Mouse (Mus musculus) myocyte (in vitro differentiated cells): ENCODE results near the gene Ppp1r12c. TPM values are rescaled to one million over a fixed set of nuclear protein-coding genes. Genes with fewer than 3 reads are reported as not detected.

Experiments used
- H3K27me3 ChIP-seq: one replicate; pipeline ENCODE4 v1.6.1; 2011; ENCODE audit not compliant: control insufficient read depth, insufficient read depth, insufficient read length
- H3K36me3 ChIP-seq: one replicate; pipeline ENCODE4 v1.6.1; 2011; ENCODE audit not compliant: control insufficient read depth, insufficient read depth
- H3K4me2 ChIP-seq: one replicate; pipeline ENCODE4 v1.6.1; 2011; ENCODE audit warnings: low read depth, control low read depth
- H3K4me3 ChIP-seq: one replicate; pipeline ENCODE4 v1.5.1; 2011; ENCODE audit warnings: mild to moderate bottlenecking, control low read depth, moderate library complexity
- H3K79me2 ChIP-seq: one replicate; pipeline ENCODE4 v1.6.1; 2011; ENCODE audit not compliant: control insufficient read depth, insufficient read depth
- H3ac ChIP-seq: one replicate; pipeline ENCODE4 v1.6.1; 2011; ENCODE audit not compliant: control insufficient read depth, insufficient read length
- CEBPB ChIP-seq: IDR thresholded peaks from 2 replicates; pipeline ENCODE4 v1.6.1; 2011; ENCODE audit warnings: mild to moderate bottlenecking, moderate library complexity; ENCODE audit not compliant: poor library complexity, insufficient read depth, severe bottlenecking
- E2F4 ChIP-seq: IDR thresholded peaks from one replicate; pipeline ENCODE4 v1.6.1; 2011; ENCODE audit warnings: mild to moderate bottlenecking, control low read depth, moderate library complexity; ENCODE audit not compliant: insufficient read depth
- MAX ChIP-seq: IDR thresholded peaks from one replicate; pipeline ENCODE4 v1.6.1; 2011; ENCODE audit warnings: low read depth, mild to moderate bottlenecking, control low read depth
- MYOD1 ChIP-seq, 3 experiments: IDR thresholded peaks; one replicate each; pipeline ENCODE4 v1.6.1; 2011; ENCODE audit warnings: control low read depth in 2 of 3, low read depth in 2 of 3, mild to moderate bottlenecking in 2 of 3, moderate library complexity in 1 of 3; ENCODE audit not compliant: insufficient read length in 2 of 3, control insufficient read depth in 1 of 3
- MYOG ChIP-seq, 3 experiments: IDR thresholded peaks; one replicate each; pipeline ENCODE4 v1.6.1; 2011; ENCODE audit warnings: control low read depth in 2 of 3, low read depth in 2 of 3, mild to moderate bottlenecking in 2 of 3; ENCODE audit not compliant: insufficient read length in 2 of 3, control insufficient read depth in 1 of 3, insufficient read depth in 1 of 3
- POLR2A ChIP-seq: IDR thresholded peaks from one replicate; pipeline ENCODE4 v1.6.1; 2011; ENCODE audit warnings: low read depth, mild to moderate bottlenecking, control low read depth, moderate library complexity; ENCODE audit not compliant: insufficient read length
- POLR2AphosphoS2 ChIP-seq: IDR thresholded peaks from one replicate; pipeline ENCODE4 v1.6.1; 2011; ENCODE audit warnings: low read depth, control low read depth; ENCODE audit not compliant: insufficient read length
- REST ChIP-seq: IDR thresholded peaks from one replicate; pipeline ENCODE4 v1.6.1; 2011; ENCODE audit warnings: mild to moderate bottlenecking, control low read depth, moderate library complexity; ENCODE audit not compliant: insufficient read depth, insufficient read length
- SRF ChIP-seq: IDR thresholded peaks from one replicate; pipeline ENCODE4 v1.6.1; 2011; ENCODE audit warnings: low read depth; ENCODE audit not compliant: control insufficient read depth, insufficient read length
- TCF12 ChIP-seq: IDR thresholded peaks from one replicate; pipeline ENCODE4 v1.6.1; 2011; ENCODE audit warnings: mild to moderate bottlenecking, control low read depth; ENCODE audit not compliant: poor library complexity, insufficient read depth, severe bottlenecking
- TCF3 ChIP-seq: IDR thresholded peaks from one replicate; pipeline ENCODE4 v1.6.1; 2011; ENCODE audit warnings: low read depth, control low read depth; ENCODE audit not compliant: insufficient read length
- USF1 ChIP-seq: IDR thresholded peaks from one replicate; pipeline ENCODE4 v1.6.1; 2011; ENCODE audit warnings: low read depth, mild to moderate bottlenecking, control low read depth, moderate library complexity
- polyA plus RNA-seq: library from polyadenylated mRNA; unstranded; fragments of >200 nt; fragmentation: generic; extraction: Trizol; gene quantifications from one replicate; pipeline ENCODE4 v1.2.1, GENCODE M21; 2012; ENCODE audit warnings: missing spikeins

Ppp1r12c gene
- polyA plus RNA-seq, 1 experiment: 39.0 TPM

DNA sequence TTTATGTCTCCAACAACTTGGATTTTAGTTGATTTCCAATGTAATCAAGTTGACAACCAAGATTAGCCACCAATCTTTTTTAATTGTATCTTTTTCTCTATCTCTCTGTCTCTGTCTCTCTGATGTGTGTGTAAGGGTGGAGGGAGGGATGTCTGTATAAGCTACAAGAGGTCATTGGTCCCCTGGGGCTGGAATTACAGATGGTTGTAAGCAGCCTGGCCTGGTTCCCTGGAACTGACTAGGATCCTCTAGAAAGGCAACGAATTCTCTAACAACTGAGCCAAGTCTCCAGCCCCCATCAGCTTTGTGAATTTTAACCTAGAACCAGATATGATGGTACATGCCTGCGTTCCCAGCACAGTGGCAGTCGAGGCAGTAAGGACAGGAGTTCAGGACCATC lies 33.7 kb downstream of the Ppp1r12c start:
- Histone ChIP-seq H3K79me2 (no peaks in the 10 kb centered on the region), H3ac (no peak overlapping the region), H3K27me3 (peaks cover 43% of the 10 kb centered on the region), H3K4me2 (no peak overlapping the region), H3K4me3 (no peak overlapping the region), H3K36me3 (no peaks in the 10 kb centered on the region)
- TF ChIP-seq REST (no peak), TCF12 (no peak), POLR2A (no peak), USF1 (no peak), MYOD1 (IDR thresholded peaks at IDR 0.05; ENCODE audit: control insufficient read depth in 1 of 3, insufficient read length in 2 of 3, low read depth in 2 of 3) (no peak)

DNA sequence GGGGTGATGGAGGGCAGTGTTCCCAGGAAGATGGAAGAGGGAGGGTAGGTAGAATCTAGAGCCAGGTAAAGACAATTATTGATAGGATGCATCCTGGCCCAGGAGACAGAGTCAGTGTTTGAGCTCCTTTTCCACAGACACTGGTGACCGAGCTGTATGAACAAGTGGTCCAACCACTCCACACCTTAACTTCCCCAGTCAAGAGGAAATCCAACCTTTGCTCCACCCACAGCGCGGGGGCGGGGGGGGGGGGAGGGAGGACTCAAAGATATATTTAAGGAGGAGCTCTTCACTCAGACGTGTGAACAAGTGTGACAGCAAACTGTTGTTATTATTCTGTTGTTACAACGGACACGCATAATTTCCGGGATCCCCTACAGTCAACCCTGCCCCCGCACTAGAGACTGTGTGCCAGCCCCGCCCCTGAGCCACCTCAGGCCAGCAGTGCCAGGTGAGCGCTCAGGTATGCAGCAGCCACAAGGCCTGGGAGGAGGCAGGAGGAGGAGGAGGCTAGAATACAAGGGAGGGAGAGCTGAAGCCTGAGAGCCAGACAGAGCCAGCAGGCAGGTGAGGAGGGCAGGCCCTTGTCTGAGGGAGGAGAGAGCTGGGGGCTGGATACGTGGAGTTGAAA lies 37.2 kb downstream of the Ppp1r12c start:
- Histone ChIP-seq H3K4me2 (no peak overlapping the region), H3K36me3 (no peaks in the 10 kb centered on the region), H3K4me3 (no peak overlapping the region), H3ac (no peak overlapping the region), H3K79me2 (no peaks in the 10 kb centered on the region), H3K27me3 (peaks cover 32% of the 10 kb centered on the region)
- TF ChIP-seq E2F4 (no peak), SRF (no peak), MAX (no peak), POLR2AphosphoS2 (no peak), POLR2A (no peak), TCF12 (no peak), MYOD1 (IDR thresholded peaks at IDR 0.05; ENCODE audit: control insufficient read depth in 1 of 3, insufficient read length in 2 of 3, low read depth in 2 of 3) (no peak), MYOG (IDR thresholded peaks at IDR 0.05; ENCODE audit: control insufficient read depth in 1 of 3, insufficient read depth in 1 of 3, insufficient read length in 2 of 3, low read depth in 2 of 3) (no peak), USF1 (no peak), TCF3 (no peak), REST (no peak), CEBPB (no peak)

DNA sequence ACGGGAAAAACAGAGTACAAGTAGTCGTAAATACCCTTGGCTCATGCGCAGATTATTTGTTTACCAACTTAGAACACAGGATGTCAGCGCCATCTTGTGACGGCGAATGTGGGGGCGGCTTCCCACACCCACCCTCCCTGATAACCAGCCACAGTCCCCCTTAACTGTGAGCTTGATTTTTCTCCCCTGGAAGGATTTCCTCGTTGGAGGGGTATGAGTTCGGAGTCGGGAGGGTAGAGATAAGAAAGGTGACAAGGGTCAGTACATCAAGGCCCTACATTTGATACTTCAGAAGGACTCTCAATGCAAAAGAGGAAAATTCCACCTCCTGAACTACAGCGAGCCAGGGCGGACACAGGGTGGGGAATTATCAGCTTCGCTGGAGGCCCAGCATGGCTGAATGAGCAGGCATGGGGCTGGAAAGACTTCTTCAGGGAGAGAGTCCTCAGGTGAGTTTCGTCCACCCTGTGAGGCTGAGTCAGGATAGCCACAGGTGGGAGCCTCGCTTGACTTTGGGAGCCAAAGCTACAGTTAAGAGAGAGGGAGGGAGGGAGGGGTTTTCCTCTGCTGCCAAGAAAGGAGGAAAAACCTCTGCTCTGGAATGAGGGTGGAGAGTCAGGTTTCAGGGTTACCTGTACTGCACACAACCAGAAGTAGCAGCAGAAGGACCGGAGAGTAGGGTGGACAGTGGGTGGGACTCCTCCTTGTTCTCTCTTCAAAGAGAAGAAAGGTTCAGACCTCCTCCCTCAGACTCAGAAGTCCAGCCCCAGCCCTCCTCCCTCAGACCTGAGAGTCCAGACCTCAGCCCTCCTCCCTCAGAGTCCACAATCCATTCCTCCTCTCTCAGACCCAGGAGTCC lies 40.7 kb downstream of the Ppp1r12c start, which contains the start of gene Eps8l1:
Gene Eps8l1 (plus strand): TSS at position 99 of the 859 bp plus-strand sequence.
- H3K36me3 ChIP-seq: no peaks in the 10 kb centered on the region
- H3K4me3 ChIP-seq: no peak within 1 kb of the TSS

DNA sequence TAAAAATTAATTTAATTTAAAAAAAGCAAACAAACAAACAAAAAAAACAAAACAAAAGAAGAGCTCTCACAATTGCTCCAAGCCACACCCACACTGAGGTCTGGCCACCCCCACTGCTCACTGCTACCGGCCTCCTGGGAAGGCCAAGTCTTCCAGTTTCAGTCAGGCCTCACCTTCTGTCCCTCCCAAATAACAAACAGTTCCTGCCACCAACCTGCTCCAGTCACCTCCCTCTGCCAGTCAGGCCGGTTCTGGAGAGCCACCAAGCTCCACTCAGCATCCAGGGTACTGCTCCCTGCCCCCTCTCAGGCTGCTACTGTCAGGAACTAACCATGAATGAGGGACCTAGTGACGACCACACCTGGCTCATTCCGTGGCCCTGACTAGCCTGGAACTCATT lies 48.8 kb downstream of the Ppp1r12c start:
- H3ac ChIP-seq: no peak overlapping the region
- no peaks in the 10 kb centered on the region for H3K79me2 ChIP-seq
- TF ChIP-seq MYOG (IDR thresholded peaks at IDR 0.05; ENCODE audit: control insufficient read depth in 1 of 3, insufficient read depth in 1 of 3, insufficient read length in 2 of 3, low read depth in 2 of 3) (no peak), POLR2A (no peak), CEBPB (no peak), USF1 (no peak), TCF12 (no peak), TCF3 (no peak)
- no peak overlapping the region for H3K4me2 ChIP-seq
- H3K4me3 ChIP-seq: no peak overlapping the region
- H3K36me3 ChIP-seq: no peaks in the 10 kb centered on the region
- H3K27me3 ChIP-seq: peaks cover 6% of the 10 kb centered on the region

More for the DNA sequence above, 40.7 kb downstream of the Ppp1r12c start, which contains the start of gene Eps8l1:
- Histone ChIP-seq H3ac (no peak within 1 kb of the TSS), H3K4me2 (no peak within 1 kb of the TSS), H3K27me3 (peaks cover 29% of the 10 kb centered on the region), H3K79me2 (no peaks in the 10 kb centered on the region)
- TF ChIP-seq TCF3 (no peak), POLR2AphosphoS2 (no peak), CEBPB (no peak), MYOG (IDR thresholded peaks at IDR 0.05; ENCODE audit: control insufficient read depth in 1 of 3, insufficient read depth in 1 of 3, insufficient read length in 2 of 3, low read depth in 2 of 3) (no peak), POLR2A (no peak), USF1 (no peak), E2F4 (no peak), REST (no peak), TCF12 (no peak), SRF (no peak), MYOD1 (IDR thresholded peaks at IDR 0.05; ENCODE audit: control insufficient read depth in 1 of 3, insufficient read length in 2 of 3, low read depth in 2 of 3) (no peak), MAX (no peak)

DNA sequence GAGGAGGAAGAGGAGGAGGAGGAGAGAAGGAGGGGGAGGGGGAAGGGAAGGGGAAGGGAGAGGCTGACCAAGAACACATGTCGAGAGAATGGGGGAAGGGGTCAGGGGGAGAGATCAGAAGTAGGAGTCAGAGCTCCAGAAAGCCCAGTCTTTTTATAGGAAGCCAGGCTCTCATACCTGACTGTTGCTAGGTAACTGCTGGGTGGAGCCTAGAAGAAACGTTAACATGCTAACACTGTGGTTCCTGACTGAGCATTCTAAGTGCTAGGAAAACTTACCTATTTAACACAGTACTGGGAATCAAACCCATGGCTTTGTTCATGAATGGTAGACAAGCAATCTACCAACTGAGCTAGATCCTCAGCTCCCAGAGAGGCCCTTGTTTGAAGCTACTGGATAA lies 52.3 kb downstream of the Ppp1r12c start:
- Histone ChIP-seq H3K27me3 (peaks cover 6% of the 10 kb centered on the region), H3ac (no peak overlapping the region), H3K4me2 (no peak overlapping the region), H3K36me3 (no peaks in the 10 kb centered on the region), H3K4me3 (no peak overlapping the region), H3K79me2 (peaks cover 9% of the 10 kb centered on the region)
- TF ChIP-seq TCF12 (no peak), TCF3 (no peak), MYOD1 (IDR thresholded peaks at IDR 0.05; ENCODE audit: control insufficient read depth in 1 of 3, insufficient read length in 2 of 3, low read depth in 2 of 3) (no peak), CEBPB (no peak)
